Mouse (Mus musculus) limb, embryonic 11.5 days (tissue): ENCODE data around the gene Actr5. TPM values are rescaled to one million over a fixed set of nuclear protein-coding genes. Genes with fewer than 3 reads are reported as not detected.
A peak's percentile ranks its signal among the peaks of the same experiment; 100 is the strongest.

Experiments
- ATAC-seq: fragments of 200-750 bp; cut with Nextera tagmentation; 2 replicates; pipeline ENCODE4 v1.8.0; 2017; ENCODE audit warnings: low read depth; ENCODE audit not compliant: insufficient number of reproducible peaks, low FRiP score, low TSS enrichment
- DNase-seq: peaks from one replicate; pipeline ENCODE4 v3.0.0-alpha.2; 2015; ENCODE audit warnings: low spot score
- H3K27ac ChIP-seq: fragments of 300-500 bp; sonication (generic); replicated peaks from 2 replicates; pipeline ENCODE4 v1.5.1; 2014; ENCODE audit warnings: low read depth, mild to moderate bottlenecking, low read length
- H3K27me3 ChIP-seq: fragments of 300-500 bp; sonication (generic); 2 replicates; pipeline ENCODE4 v1.6.1; 2014; ENCODE audit warnings: mild to moderate bottlenecking, low read length, mixed read lengths; ENCODE audit not compliant: control insufficient read depth, insufficient read depth
- H3K36me3 ChIP-seq: fragments of 300-500 bp; sonication (generic); 2 replicates; pipeline ENCODE4 v1.6.1; 2014; ENCODE audit warnings: mild to moderate bottlenecking, low read length, moderate library complexity, mixed read lengths; ENCODE audit not compliant: control insufficient read depth, insufficient read depth
- H3K4me1 ChIP-seq: fragments of 300-500 bp; sonication (generic); 2 replicates; pipeline ENCODE4 v1.6.1; 2014; ENCODE audit warnings: low read length, mixed read lengths; ENCODE audit not compliant: control insufficient read depth, insufficient read depth
- H3K4me2 ChIP-seq: fragments of 300-500 bp; sonication (generic); 2 replicates; pipeline ENCODE4 v1.6.1; 2014; ENCODE audit warnings: low read depth, mild to moderate bottlenecking, moderate library complexity; ENCODE audit not compliant: severe bottlenecking
- H3K4me3 ChIP-seq: fragments of 300-500 bp; sonication (generic); 2 replicates; pipeline ENCODE4 v1.5.1; 2014; ENCODE audit warnings: low read depth, low read length
- H3K9ac ChIP-seq: fragments of 300-500 bp; sonication (generic); 2 replicates; pipeline ENCODE4 v1.6.1; 2014; ENCODE audit warnings: mild to moderate bottlenecking, low read length
- H3K9me3 ChIP-seq: fragments of 300-500 bp; sonication (generic); 2 replicates; pipeline ENCODE4 v1.6.1; 2016; ENCODE audit warnings: low read length; ENCODE audit not compliant: control insufficient read depth
- WGBS: fragments of 180-500 bp; shearing (Covaris S2); extraction: QIAGEN DNeasy Blood & Tissue Kit; methylation state at CpG from one replicate; pipeline ENCODE4 v1.1.7; 2014; 5-methylcytosine and 5-hydroxymethylcytosine counted together
- polyA plus RNA-seq: library from polyadenylated mRNA; unstranded; fragments of >200 nt; fragmentation: Nextera tagmentation; extraction: Ambion mirVana; gene quantifications from 2 replicates; pipeline ENCODE4 v1.2.1, GENCODE M21; 2014

Gene Actr5
- polyA plus RNA-seq, 1 experiment from 2014 or later: 16.4 TPM

DNA sequence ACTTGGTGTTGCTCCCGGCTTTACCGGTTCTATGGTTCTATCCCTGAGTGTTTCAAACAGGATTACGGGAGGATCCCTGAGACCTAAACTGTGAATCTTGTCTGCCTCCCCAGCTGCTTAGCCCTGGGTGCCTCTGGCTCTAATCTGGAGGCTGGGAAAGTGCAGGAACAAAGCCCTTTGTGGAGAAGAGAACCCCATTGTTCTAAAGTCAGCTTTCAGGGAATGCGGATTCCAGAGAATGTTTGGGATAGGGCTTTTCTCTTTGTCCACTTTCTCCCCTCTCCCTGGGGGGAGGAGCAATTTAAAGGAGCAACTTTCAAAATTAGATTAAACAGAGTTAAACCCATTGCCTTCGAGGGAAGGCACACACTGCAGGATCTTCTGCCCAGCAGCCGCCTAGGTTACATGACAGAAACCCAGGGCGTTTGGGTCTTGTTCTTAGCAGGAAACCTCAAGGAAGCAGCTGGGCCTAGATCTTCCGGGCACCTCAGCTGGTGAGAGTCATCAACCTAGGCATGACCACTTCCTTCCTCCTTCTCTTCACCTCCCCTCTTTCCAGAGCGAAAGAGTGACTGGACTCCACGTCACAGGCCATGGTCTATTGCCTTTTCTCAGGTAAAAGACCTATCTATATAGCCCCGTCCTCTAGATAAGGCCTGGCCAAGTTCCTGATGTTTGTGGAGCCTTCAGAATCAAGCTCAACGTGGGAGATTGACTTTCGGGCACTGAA, 41.5 kb downstream of the Actr5 start:
- H3K9me3 ChIP-seq: no peaks in the 10 kb centered on the region
- WGBS: 50% methylated on average over 13 of the region's 13 CpGs
- no peak overlapping the region for H3K4me3 ChIP-seq
- H3K4me1 ChIP-seq: peaks cover 10% of the 10 kb centered on the region
- H3K27me3 ChIP-seq: peaks cover 43% of the 10 kb centered on the region
- no peak overlapping the region for H3K9ac ChIP-seq
- H3K4me2 ChIP-seq: no peak overlapping the region
- no peak overlapping the region for H3K27ac ChIP-seq
- DNase-seq: no peak
- H3K36me3 ChIP-seq: no peaks in the 10 kb centered on the region
- ATAC-seq: no peak

DNA sequence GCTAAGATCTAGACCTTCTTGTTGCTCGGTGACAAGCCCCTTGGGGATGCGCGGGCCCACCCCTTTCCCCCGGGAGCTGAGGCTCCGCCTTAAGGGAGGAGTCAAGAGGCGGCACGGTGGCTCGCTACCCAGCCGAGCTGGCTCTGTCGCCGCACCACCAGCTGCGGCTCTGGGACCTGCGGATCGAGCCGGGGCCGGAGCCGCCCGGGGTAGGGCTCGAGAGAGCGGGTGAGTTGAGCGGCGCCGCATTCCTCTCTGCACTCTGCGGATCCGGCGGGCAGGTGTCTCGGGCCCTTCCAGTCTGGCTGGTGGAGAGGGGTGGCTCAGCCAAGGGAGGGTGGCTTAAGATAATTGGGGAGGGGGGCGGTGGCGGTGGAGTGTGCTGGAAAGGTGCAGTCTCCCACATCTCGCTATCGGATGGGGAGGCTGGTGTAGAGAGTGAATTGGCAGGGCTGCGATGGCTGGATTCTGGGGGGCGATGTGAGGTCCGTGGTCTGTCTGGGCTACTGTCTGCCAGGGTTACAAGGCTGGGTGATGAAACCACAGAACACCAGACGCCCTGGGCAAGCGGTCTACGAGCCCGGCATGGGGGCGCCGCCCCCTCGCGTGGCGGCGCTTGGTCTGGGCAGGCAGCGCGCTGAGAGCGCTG, 42.5 kb downstream of the Actr5 start:
- H3K4me2 ChIP-seq: peak overlapping the region; percentile 96
- no peaks in the 10 kb centered on the region for H3K9me3 ChIP-seq
- under 1% methylated on average over 47 of the region's 47 CpGs for WGBS
- peak; percentile 68 for DNase-seq
- H3K4me1 ChIP-seq: peaks cover 10% of the 10 kb centered on the region
- H3K36me3 ChIP-seq: no peaks in the 10 kb centered on the region
- no peak overlapping the region for H3K27ac ChIP-seq
- peaks cover 43% of the 10 kb centered on the region for H3K27me3 ChIP-seq
- peak overlapping the region; percentile 48 for H3K9ac ChIP-seq
- ATAC-seq: peak; percentile 40; the same call in 1 of the 2 replicates
- peak overlapping the region; percentile 51 for H3K4me3 ChIP-seq

DNA sequence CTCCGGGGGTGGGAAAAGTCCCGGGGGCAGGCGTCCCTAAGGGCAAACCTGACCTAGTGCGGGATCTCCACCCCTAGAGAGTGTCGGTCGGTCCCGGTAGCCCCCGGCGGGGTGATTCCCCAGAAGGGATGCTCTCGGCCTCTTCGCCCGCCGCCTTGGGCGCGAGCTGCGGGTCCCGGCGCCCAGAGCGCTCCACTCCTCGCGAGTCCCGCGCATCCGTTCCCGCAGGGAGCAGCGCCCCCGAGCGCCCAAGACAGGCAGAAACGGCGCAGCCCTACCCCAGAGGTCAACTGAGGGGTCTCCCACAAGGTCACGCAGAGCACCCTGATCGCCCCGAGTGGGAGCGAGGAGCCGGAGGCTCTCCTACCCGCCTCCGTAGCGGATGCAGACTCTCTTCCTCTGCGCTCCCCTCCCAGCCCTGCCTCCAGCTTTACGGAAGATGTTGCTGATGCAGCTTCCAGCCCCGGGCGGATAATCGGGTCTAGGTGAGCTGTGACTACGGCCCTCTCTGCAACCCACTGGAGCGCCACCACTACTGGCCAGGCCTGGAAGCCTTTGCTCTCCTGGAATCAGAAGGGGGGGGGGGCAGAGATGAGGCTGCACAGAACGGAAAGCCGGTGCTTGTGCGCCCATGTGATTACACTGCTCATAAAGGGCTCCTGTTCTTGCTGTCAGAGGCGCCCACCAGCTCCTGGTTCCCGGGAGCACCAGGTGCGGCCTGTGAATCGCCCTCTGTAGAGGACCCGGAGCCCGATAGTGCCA, 43.2 kb downstream of the Actr5 start:
- H3K9me3 ChIP-seq: no peaks in the 10 kb centered on the region
- WGBS: under 1% methylated on average over 54 of the region's 54 CpGs
- H3K27ac ChIP-seq: no peak overlapping the region
- ATAC-seq (0 out of 2 replicates have a peak, but pooled peaks have one; percentile 6), DNase-seq (peak; percentile 62)
- H3K4me2 ChIP-seq: peak overlapping the region; percentile 96
- H3K4me1 ChIP-seq: peaks cover 12% of the 10 kb centered on the region
- peaks cover 43% of the 10 kb centered on the region for H3K27me3 ChIP-seq
- H3K36me3 ChIP-seq: no peaks in the 10 kb centered on the region
- peak overlapping the region; percentile 51 for H3K4me3 ChIP-seq
- peak overlapping the region; percentile 48 for H3K9ac ChIP-seq

DNA sequence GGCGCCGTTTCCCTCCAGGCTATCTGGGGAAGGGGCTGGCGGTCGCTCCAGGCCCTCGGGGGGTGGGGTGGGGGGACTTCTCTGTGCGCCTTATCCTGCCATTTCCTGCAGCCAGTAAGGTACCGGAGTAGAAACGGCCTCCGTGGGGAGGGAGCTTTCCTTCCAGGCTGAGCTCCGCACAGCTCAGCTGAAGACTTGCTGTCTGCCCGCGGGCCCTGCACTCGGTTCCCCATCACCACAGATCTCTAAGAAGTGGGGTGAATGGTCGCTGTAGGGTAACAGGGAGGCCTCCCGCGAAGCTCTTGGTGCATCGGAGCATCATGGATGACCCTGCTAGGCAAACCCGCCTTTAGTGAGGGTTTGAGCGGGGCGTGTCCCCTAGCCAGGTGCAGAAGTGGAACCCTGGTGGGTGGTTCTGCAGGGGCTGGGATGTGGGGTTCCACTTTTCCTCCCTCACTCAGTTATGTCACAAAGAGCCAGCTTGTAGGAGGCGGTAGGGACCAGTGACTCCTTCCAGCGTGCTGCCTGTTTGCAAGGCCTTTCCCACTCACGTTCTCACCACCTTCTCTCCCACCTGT, 43.8 kb downstream of the Actr5 start:
- Histone ChIP-seq H3K9me3 (no peaks in the 10 kb centered on the region), H3K4me1 (peaks cover 19% of the 10 kb centered on the region), H3K4me3 (peak overlapping the region; percentile 51), H3K9ac (peak overlapping the region; percentile 32; the same call in 1 of the 2 replicates), H3K27ac (no peak overlapping the region), H3K27me3 (peaks cover 43% of the 10 kb centered on the region), H3K36me3 (no peaks in the 10 kb centered on the region), H3K4me2 (peak overlapping the region; percentile 96)
- ATAC-seq (no peak), DNase-seq (no peak)
- 11% methylated on average over 23 of the region's 23 CpGs for WGBS

DNA sequence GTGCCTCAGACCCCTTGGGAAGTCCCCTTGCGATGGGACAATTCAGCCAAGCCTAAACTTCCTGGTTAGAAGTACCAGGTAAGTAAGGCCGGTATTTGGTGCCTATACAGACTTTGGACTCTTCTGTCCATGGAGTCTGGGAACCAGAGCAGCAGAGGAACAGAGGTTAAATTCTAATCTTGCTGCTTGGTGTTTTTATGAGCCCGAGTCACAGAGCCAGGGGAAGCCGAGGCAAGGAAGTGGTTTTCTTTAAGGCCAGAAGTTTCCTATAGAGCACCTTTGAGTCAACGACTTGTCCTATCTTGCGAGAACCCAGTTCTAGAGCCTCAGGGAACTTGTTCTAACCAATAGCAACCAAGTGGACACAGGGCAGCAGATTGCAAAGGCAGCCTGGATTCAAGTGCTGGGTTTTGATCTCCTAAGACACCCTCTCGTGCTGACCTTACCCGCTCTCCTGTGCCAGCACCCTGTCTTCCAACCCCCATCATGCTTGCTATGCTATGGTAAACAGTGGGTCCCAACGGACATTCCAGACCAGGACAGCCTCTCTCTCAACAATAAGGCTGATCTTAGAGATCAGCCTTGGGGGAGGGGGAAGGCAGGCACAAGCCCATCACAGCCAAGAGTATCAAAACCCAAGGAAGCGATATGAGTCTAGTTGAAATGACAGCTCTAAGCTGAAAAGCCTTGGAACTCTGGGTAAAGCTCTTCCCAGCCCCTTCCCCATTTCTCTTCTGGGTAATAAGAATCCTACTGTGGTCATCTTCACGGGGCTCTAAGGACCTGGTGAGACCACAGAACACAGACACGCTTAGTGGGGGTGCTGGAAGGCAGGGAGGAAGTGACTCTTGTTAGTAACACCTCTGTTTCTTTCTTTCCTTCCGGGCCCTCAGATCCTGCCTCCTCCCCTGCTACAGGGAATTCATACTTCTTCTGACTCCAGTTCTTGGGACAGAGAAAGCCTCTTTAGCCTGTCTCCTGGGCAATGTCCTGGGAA, 44.8 kb downstream of the Actr5 start:
- Histone ChIP-seq H3K27me3 (peaks cover 43% of the 10 kb centered on the region), H3K36me3 (no peaks in the 10 kb centered on the region), H3K9me3 (no peaks in the 10 kb centered on the region), H3K9ac (no peak overlapping the region), H3K4me2 (no peak overlapping the region), H3K4me3 (no peak overlapping the region), H3K4me1 (peaks cover 20% of the 10 kb centered on the region), H3K27ac (no peak overlapping the region)
- WGBS: 56% methylated on average over 13 of the region's 13 CpGs
- DNase-seq (no peak), ATAC-seq (no peak)

DNA sequence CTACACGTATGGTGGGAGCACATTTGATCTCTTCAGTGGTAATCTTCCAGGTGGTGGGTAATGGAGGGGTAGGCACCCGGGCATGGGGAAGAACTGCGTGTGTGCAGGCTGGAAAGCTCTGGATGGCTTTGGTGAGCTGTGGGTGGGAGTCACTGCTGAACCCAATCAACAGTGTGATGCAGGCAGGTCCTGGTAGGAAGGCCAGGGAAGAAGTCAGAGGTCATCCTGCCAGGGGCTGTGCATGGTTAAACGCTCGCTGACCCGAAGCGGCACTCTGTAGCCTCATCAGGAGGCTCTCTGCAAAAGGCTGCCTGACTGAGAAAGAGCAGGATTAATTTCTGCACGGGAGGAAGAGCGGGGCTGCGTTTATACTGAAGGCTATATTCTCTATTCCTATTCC, 45.9 kb downstream of the Actr5 start:
- Histone ChIP-seq H3K27me3 (peaks cover 41% of the 10 kb centered on the region), H3K27ac (no peak overlapping the region), H3K9ac (no peak overlapping the region), H3K4me1 (peaks cover 20% of the 10 kb centered on the region), H3K4me3 (no peak overlapping the region), H3K36me3 (no peaks in the 10 kb centered on the region), H3K4me2 (no peak overlapping the region), H3K9me3 (no peaks in the 10 kb centered on the region)
- ATAC-seq: no peak
- DNase-seq: no peak
- WGBS: 50% methylated on average over 10 of the region's 10 CpGs

DNA sequence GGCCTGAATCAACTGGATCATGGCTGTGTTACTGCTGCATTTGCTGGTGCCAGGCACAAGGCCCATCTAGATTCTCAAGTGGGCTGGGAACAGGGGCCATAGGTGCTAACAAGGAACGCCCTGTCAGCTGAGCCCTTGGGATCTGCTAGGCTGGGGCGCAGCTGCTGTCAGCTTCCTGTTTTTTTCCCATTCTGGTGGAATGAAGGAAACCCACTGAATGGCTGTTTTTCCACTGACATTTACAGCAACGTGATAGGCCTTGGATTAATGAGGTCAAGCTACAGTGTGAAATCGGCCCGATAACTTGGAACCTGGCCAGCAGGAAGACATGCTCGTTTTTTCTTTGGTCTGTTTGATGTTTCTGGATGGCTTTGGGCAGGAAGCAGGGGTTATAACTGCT, 48.1 kb downstream of the Actr5 start:
- 26% methylated on average over 6 of the region's 6 CpGs for WGBS
- peaks cover 16% of the 10 kb centered on the region for H3K4me1 ChIP-seq
- no peak overlapping the region for H3K4me3 ChIP-seq
- H3K27ac ChIP-seq: no peak overlapping the region
- H3K27me3 ChIP-seq: peaks cover 20% of the 10 kb centered on the region
- no peaks in the 10 kb centered on the region for H3K9me3 ChIP-seq
- H3K36me3 ChIP-seq: no peaks in the 10 kb centered on the region
- H3K4me2 ChIP-seq: no peak overlapping the region
- ATAC-seq (no peak), DNase-seq (peak; percentile 35)
- no peak overlapping the region for H3K9ac ChIP-seq
